Comparison of ENCODE assay signal across 8 mouse cellular contexts in the genomic region with DNA sequence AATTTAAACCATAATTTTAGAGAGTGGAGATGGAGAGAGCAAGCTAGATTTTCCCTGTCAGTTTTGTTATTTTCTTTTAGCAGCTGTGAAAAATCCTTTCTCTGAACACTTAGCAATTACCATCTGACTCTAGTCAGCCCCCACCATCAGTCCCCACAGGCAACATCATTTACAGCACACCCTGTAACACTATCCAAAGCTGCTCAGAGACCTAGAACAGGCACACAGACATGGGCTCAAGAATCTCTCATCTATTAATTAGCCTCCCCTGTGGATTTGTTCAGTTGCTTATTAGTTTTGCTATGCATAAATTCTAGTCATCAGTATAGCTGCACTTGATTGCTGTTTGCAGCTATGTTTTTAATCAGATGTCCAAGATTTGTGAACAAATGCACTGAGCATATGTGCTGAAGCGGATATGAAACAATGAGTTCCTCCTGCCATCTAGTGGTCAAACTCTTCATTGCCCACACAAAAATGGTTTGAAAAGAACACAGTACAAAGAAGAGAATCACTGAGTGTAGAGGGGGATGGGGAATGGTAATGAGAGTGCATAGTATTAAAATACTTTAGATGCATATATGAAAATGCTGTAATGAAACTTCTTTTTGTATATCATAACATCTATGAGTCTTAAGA.
DNase-seq lines count a peak whose midpoint lies in the region; ATAC-seq and TF ChIP-seq lines count a peak whose summit lies in the region.

No protein-coding gene starts in this region.

- DNase-seq in CD4-positive, CD25-positive, alpha-beta regulatory T cell, adult 2 months (ENCODE audit: low read depth, low spot score) = peak; percentile 12
- peak; percentile 98 for DNase-seq in midbrain, embryonic 11.5 days (ENCODE audit: low spot score, missing footprints)
- DNase-seq in midbrain, embryonic 10.5 days (ENCODE audit: low spot score) = no peak
- DNase-seq in forebrain, postnatal 0 days = peak; percentile 88
- DNase-seq in layer of hippocampus, adult 9-11 months = peak; percentile 48
- no peak for DNase-seq in urinary bladder, adult 18-20 months (ENCODE audit: low spot score in 2 of 2)

- no peak overlapping the region for H3K9ac ChIP-seq in midbrain, embryonic 11.5 days (ENCODE audit: low read length)
- H3K9ac ChIP-seq in forebrain, postnatal 0 days = no peak overlapping the region
- no peak overlapping the region for H3K9ac ChIP-seq in neural tube, embryonic 14.5 days (replicated peaks; ENCODE audit: low read depth, low read length)

- H3K4me1 ChIP-seq in midbrain, embryonic 11.5 days (ENCODE audit: control insufficient read depth, insufficient read depth, low read length) = no peaks in the 10 kb centered on the region
- peaks cover 6% of the 10 kb centered on the region; the same call in 1 of the 2 replicates for H3K4me1 ChIP-seq in midbrain, embryonic 10.5 days
- H3K4me1 ChIP-seq in forebrain, postnatal 0 days (ENCODE audit: insufficient read depth) = no peaks in the 10 kb centered on the region
- H3K4me1 ChIP-seq in neural tube, embryonic 14.5 days (ENCODE audit: control insufficient read depth, insufficient read depth, low read length) = no peaks in the 10 kb centered on the region

- no peaks in the 10 kb centered on the region for H3K27me3 ChIP-seq in midbrain, embryonic 11.5 days (ENCODE audit: control insufficient read depth, insufficient read depth, low read length)
- H3K27me3 ChIP-seq in midbrain, embryonic 10.5 days (ENCODE audit: low read depth, poor library complexity, severe bottlenecking) = no peaks in the 10 kb centered on the region; the same call in 1 of the 2 replicates
- no peaks in the 10 kb centered on the region for H3K27me3 ChIP-seq in forebrain, postnatal 0 days (ENCODE audit: insufficient read depth, low read length)
- no peaks in the 10 kb centered on the region for H3K27me3 ChIP-seq in neural tube, embryonic 14.5 days (ENCODE audit: control insufficient read depth, insufficient read depth, low read length)

- ATAC-seq in CD4-positive, CD25-positive, alpha-beta regulatory T cell, adult 4 months = no peak
- peak; percentile 81 for ATAC-seq in midbrain, embryonic 11.5 days (ENCODE audit: low FRiP score)
- ATAC-seq in forebrain, postnatal 0 days = peak; percentile 93
- ATAC-seq in neural tube, embryonic 14.5 days (ENCODE audit: low read depth) = peak; percentile 89

- no peaks in the 10 kb centered on the region for H3K36me3 ChIP-seq in midbrain, embryonic 11.5 days (ENCODE audit: control insufficient read depth, insufficient read depth, low read length)
- no peaks in the 10 kb centered on the region for H3K36me3 ChIP-seq in midbrain, embryonic 10.5 days
- no peaks in the 10 kb centered on the region for H3K36me3 ChIP-seq in forebrain, postnatal 0 days (ENCODE audit: insufficient read depth)
- H3K36me3 ChIP-seq in neural tube, embryonic 14.5 days (ENCODE audit: control insufficient read depth, insufficient read depth, low read length) = no peaks in the 10 kb centered on the region

- H3K4me3 ChIP-seq in midbrain, embryonic 11.5 days (ENCODE audit: low read depth, low read length) = no peak overlapping the region
- H3K4me3 ChIP-seq in midbrain, embryonic 10.5 days = no peak overlapping the region
- H3K4me3 ChIP-seq in forebrain, postnatal 0 days (ENCODE audit: low read depth, low read length) = no peak overlapping the region
- no peak overlapping the region for H3K4me3 ChIP-seq in neural tube, embryonic 14.5 days (ENCODE audit: low read depth, low read length)

- H3K4me2 ChIP-seq in midbrain, embryonic 11.5 days = no peak overlapping the region
- no peak overlapping the region for H3K4me2 ChIP-seq in forebrain, postnatal 0 days (ENCODE audit: low read depth)
- H3K4me2 ChIP-seq in neural tube, embryonic 14.5 days (ENCODE audit: low read depth, low read length) = no peak overlapping the region

- H3K27ac ChIP-seq in midbrain, embryonic 11.5 days (ENCODE audit: low read depth, low read length) = no peak overlapping the region
- no peak overlapping the region for H3K27ac ChIP-seq in midbrain, embryonic 10.5 days (replicated peaks)
- no peak overlapping the region for H3K27ac ChIP-seq in forebrain, postnatal 0 days (ENCODE audit: low read depth, low read length)
- H3K27ac ChIP-seq in neural tube, embryonic 14.5 days (ENCODE audit: low read depth, low read length) = no peak overlapping the region

- peak; percentile 91 for TF ChIP-seq CTCF in forebrain, postnatal 0 days (IDR thresholded peaks at IDR 0.05; ENCODE audit: low read depth)

- no peaks in the 10 kb centered on the region for H3K9me3 ChIP-seq in midbrain, embryonic 11.5 days (ENCODE audit: control insufficient read depth, low read length)
- H3K9me3 ChIP-seq in midbrain, embryonic 10.5 days (replicated peaks) = 0 out of 2 replicates have a peak, but pooled peaks cover 2% of the 10 kb centered on the region
- no peaks in the 10 kb centered on the region for H3K9me3 ChIP-seq in forebrain, postnatal 0 days (ENCODE audit: low read length)
- no peaks in the 10 kb centered on the region for H3K9me3 ChIP-seq in neural tube, embryonic 14.5 days (ENCODE audit: control insufficient read depth, low read length)

- WGBS in midbrain, embryonic 11.5 days = 28% methylated on average over 1 of the region's 1 CpGs
- WGBS in midbrain, embryonic 10.5 days = 42% methylated on average over 1 of the region's 1 CpGs
- 14% methylated on average over 1 of the region's 1 CpGs for WGBS in forebrain, postnatal 0 days
- WGBS in neural tube, embryonic 14.5 days = 33% methylated on average over 1 of the region's 1 CpGs

Comparison
In these comparisons a context has a peak if more than half of its experiments do, and no peak if none do; other contexts are left out.
1. DNase-seq: peak in CD4-positive, CD25-positive, alpha-beta regulatory T cell, adult 2 months (single experiment), midbrain, embryonic 11.5 days (single experiment), forebrain, postnatal 0 days (single experiment) and layer of hippocampus, adult 9-11 months (single experiment); none in midbrain, embryonic 10.5 days (single experiment) and urinary bladder, adult 18-20 months (0 of 2).